Mouse (Mus musculus): Measurements from ENCODE around the gene Rnft1. TPM values are rescaled to one million over a fixed set of nuclear protein-coding genes. Genes with fewer than 3 reads are reported as not detected.
"Not testable (repeated sequence)": the region's sequence is repeated elsewhere in the genome, so short reads cannot be mapped to it uniquely, and the experiment has no call there.

The Rnft1 gene
- polyA plus RNA-seq, 1 experiment: 12.5 TPM

DNA sequence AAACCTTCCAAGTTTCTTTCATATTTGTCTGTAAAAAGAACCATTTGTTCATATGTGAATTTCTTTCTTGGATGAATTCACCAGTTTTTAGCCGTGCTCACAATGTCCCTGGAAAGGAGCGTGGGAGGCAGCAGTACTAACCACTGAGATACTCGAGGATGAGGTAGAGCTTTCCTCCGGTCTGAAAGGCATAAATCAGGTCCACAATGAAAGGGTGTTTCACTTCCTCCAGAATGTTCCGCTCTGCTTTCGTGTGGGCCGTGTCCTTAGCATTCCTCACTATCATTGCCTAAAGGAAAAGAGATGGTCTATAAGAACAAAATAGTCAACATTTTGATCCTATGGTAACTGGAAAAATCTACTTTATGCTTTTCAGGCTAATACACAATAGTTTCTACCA is 35.3 kb downstream of the Rnft1 start:
- H3K79me3 ChIP-seq (ENCODE audit: low read depth): no peaks in the 10 kb centered on the region
- no peaks in the 10 kb centered on the region for H3K79me2 ChIP-seq (ENCODE audit: control insufficient read depth, insufficient read depth)
- no peak overlapping the region for H3ac ChIP-seq (ENCODE audit: control insufficient read depth, insufficient read length, low read depth)
- TF ChIP-seq CTCF (IDR thresholded peaks at IDR 0.05; ENCODE audit: control insufficient read depth, insufficient read depth, insufficient read length) (no peak), CEBPB (IDR thresholded peaks at IDR 0.05; ENCODE audit: low read depth) (no peak), MYOG (IDR thresholded peaks at IDR 0.05; ENCODE audit: control insufficient read depth, extremely low read depth, insufficient read length) (no peak), USF1 (IDR thresholded peaks at IDR 0.05; ENCODE audit: low read depth) (no peak), FOSL1 (IDR thresholded peaks at IDR 0.05; ENCODE audit: insufficient read depth, low read length, poor library complexity, severe bottlenecking) (no peak), MYOD1 (IDR thresholded peaks at IDR 0.05; ENCODE audit: control insufficient read depth, insufficient read length, low read depth) (no peak), MAX (IDR thresholded peaks at IDR 0.05) (no peak)
- H3K27me3 ChIP-seq (ENCODE audit: control insufficient read depth, insufficient read depth, insufficient read length): no peaks in the 10 kb centered on the region
- peaks cover 94% of the 10 kb centered on the region for H3K36me3 ChIP-seq (ENCODE audit: control insufficient read depth, insufficient read depth)
- no peak overlapping the region for H3K4me3 ChIP-seq (ENCODE audit: insufficient read depth, poor library complexity, severe bottlenecking)

DNA sequence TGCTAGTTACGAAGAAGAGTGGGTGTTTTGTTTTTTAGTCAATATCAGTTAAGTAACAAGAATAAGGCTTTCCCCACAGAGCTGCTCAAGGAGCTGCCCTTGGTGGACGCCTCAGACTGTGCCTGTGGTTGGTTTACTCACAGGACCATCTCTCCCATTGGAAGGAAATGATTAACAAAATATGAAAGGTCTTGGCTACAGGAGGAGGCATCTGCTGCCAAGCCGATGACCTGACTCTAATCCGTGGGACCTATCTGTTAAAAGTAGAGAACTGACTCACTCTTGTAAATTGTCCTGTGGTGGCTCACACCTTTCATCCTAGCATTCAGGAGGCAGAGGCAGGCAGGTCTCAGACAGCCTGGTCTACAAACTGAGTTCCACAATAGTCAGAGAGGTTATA is 43.1 kb downstream of the Rnft1 start:
- no peak for TF ChIP-seq CTCF (IDR thresholded peaks at IDR 0.05; ENCODE audit: control insufficient read depth, insufficient read depth, insufficient read length)
- TF ChIP-seq MYOG (IDR thresholded peaks at IDR 0.05; ENCODE audit: control insufficient read depth, extremely low read depth, insufficient read length): no peak
- TF ChIP-seq FOSL1 (IDR thresholded peaks at IDR 0.05; ENCODE audit: insufficient read depth, low read length, poor library complexity, severe bottlenecking): no peak
- no peak for TF ChIP-seq CEBPB (IDR thresholded peaks at IDR 0.05; ENCODE audit: low read depth)
- no peak for TF ChIP-seq USF1 (IDR thresholded peaks at IDR 0.05; ENCODE audit: low read depth)
- no peak for TF ChIP-seq MAX (IDR thresholded peaks at IDR 0.05)
- TF ChIP-seq MYOD1 (IDR thresholded peaks at IDR 0.05; ENCODE audit: control insufficient read depth, insufficient read length, low read depth): no peak
- Histone ChIP-seq H3K4me3 (ENCODE audit: insufficient read depth, poor library complexity, severe bottlenecking) (no peak overlapping the region), H3K79me2 (ENCODE audit: control insufficient read depth, insufficient read depth) (peaks cover 44% of the 10 kb centered on the region), H3K79me3 (ENCODE audit: low read depth) (peaks cover 14% of the 10 kb centered on the region), H3K27me3 (ENCODE audit: control insufficient read depth, insufficient read depth, insufficient read length) (no peaks in the 10 kb centered on the region), H3ac (ENCODE audit: control insufficient read depth, insufficient read length, low read depth) (no peak overlapping the region), H3K36me3 (ENCODE audit: control insufficient read depth, insufficient read depth) (peaks cover 83% of the 10 kb centered on the region)

DNA sequence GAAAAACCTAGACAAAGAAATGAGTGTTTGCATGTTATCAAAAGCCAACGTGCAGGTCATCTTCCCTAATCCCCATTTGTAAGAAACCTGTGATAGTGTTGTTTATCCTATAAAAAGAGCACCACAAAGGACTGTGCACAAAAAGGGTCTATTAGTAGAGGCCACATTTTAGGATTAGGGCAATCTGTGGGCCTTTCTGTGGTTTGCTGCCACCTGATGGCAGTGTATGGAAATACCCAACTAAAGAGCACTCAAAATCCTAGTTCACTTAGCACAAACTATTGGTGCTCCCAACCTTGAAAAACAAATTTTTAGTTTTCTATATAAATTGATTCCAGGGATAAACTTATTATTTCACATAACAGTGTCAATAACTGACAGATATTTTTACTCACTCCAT is 48.4 kb downstream of the Rnft1 start:
- Histone ChIP-seq H3ac (ENCODE audit: control insufficient read depth, insufficient read length, low read depth) (no peak overlapping the region), H3K79me3 (ENCODE audit: low read depth) (peaks cover 48% of the 10 kb centered on the region), H3K79me2 (ENCODE audit: control insufficient read depth, insufficient read depth) (peaks cover 81% of the 10 kb centered on the region), H3K36me3 (ENCODE audit: control insufficient read depth, insufficient read depth) (peaks cover 71% of the 10 kb centered on the region), H3K4me3 (ENCODE audit: insufficient read depth, poor library complexity, severe bottlenecking) (no peak overlapping the region), H3K27me3 (ENCODE audit: control insufficient read depth, insufficient read depth, insufficient read length) (no peaks in the 10 kb centered on the region)
- no peak for TF ChIP-seq FOSL1 (IDR thresholded peaks at IDR 0.05; ENCODE audit: insufficient read depth, low read length, poor library complexity, severe bottlenecking)
- no peak for TF ChIP-seq MAX (IDR thresholded peaks at IDR 0.05)
- no peak for TF ChIP-seq USF1 (IDR thresholded peaks at IDR 0.05; ENCODE audit: low read depth)
- no peak for TF ChIP-seq MYOG (IDR thresholded peaks at IDR 0.05; ENCODE audit: control insufficient read depth, extremely low read depth, insufficient read length)
- TF ChIP-seq CTCF (IDR thresholded peaks at IDR 0.05; ENCODE audit: control insufficient read depth, insufficient read depth, insufficient read length): no peak
- no peak for TF ChIP-seq MYOD1 (IDR thresholded peaks at IDR 0.05; ENCODE audit: control insufficient read depth, insufficient read length, low read depth)
- no peak for TF ChIP-seq CEBPB (IDR thresholded peaks at IDR 0.05; ENCODE audit: low read depth)

DNA sequence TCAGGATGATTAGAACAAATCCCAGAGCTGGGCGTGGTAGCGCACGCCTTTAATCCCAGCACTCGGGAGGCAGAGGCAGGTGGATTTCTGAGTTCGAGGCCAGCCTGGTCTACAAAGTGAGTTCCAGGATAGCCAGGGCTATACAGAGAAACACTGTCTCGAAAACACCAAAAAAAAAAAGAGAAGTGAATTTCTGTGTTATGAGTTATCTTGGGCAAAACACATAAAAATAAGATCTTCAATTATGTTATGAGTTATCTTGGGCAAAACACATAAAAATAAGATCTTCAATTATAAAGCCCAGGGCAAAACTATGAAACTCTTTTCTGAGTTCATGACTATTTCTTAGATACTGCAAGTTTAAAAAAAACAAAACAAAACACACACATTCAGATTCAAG is 48.8 kb downstream of the Rnft1 start:
- peaks cover 69% of the 10 kb centered on the region for H3K36me3 ChIP-seq (ENCODE audit: control insufficient read depth, insufficient read depth)
- not testable (repeated sequence) for H3K27me3 ChIP-seq (ENCODE audit: control insufficient read depth, insufficient read depth, insufficient read length); H3ac ChIP-seq (ENCODE audit: control insufficient read depth, insufficient read length, low read depth); H3K4me3 ChIP-seq (ENCODE audit: insufficient read depth, poor library complexity, severe bottlenecking)
- peaks cover 52% of the 10 kb centered on the region for H3K79me3 ChIP-seq (ENCODE audit: low read depth)
- peaks cover 82% of the 10 kb centered on the region for H3K79me2 ChIP-seq (ENCODE audit: control insufficient read depth, insufficient read depth)

DNA sequence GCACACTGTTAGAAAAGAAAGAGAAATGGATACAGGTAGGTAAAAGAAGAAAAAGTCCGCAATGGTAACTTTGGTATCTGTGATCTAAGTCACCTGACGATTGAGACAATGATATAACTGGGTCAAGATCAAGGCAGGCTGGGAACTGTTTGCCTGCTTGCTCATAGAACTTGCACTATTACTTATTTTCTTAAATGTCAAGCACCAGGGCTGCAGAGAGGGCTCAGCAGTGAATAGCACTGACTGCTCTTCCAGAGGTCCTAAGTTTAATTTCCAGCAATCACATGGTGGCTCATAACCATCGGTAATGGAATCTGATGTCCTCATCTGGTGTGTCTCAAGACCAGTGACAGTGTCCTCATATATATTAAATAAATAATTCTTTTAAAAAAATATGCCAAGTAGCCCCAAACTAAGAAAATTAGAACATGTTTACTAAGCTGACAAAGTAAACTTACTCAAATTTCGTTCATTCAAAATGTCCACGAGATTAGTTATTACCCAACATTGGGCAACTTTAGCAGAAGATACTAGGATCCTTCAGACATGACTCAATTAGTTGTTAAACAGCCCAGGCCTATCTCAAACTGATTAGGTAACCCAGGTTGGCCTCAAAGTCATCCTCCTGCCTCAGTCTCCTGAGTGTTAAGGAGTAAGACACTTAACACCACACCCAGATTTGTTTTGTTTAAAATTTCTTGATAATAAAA is 49.9 kb downstream of the Rnft1 start:
- Histone ChIP-seq H3K79me3 (ENCODE audit: low read depth) (peaks cover 58% of the 10 kb centered on the region), H3ac (ENCODE audit: control insufficient read depth, insufficient read length, low read depth) (no peak overlapping the region), H3K79me2 (ENCODE audit: control insufficient read depth, insufficient read depth) (peaks cover 86% of the 10 kb centered on the region), H3K36me3 (ENCODE audit: control insufficient read depth, insufficient read depth) (peaks cover 62% of the 10 kb centered on the region), H3K27me3 (ENCODE audit: control insufficient read depth, insufficient read depth, insufficient read length) (no peaks in the 10 kb centered on the region), H3K4me3 (ENCODE audit: insufficient read depth, poor library complexity, severe bottlenecking) (no peak overlapping the region)
- no peak for TF ChIP-seq MAX (IDR thresholded peaks at IDR 0.05)
- no peak for TF ChIP-seq MYOD1 (IDR thresholded peaks at IDR 0.05; ENCODE audit: control insufficient read depth, insufficient read length, low read depth)
- TF ChIP-seq CTCF (IDR thresholded peaks at IDR 0.05; ENCODE audit: control insufficient read depth, insufficient read depth, insufficient read length): no peak
- no peak for TF ChIP-seq FOSL1 (IDR thresholded peaks at IDR 0.05; ENCODE audit: insufficient read depth, low read length, poor library complexity, severe bottlenecking)
- TF ChIP-seq CEBPB (IDR thresholded peaks at IDR 0.05; ENCODE audit: low read depth): no peak
- no peak for TF ChIP-seq USF1 (IDR thresholded peaks at IDR 0.05; ENCODE audit: low read depth)
- no peak for TF ChIP-seq MYOG (IDR thresholded peaks at IDR 0.05; ENCODE audit: control insufficient read depth, extremely low read depth, insufficient read length)

DNA sequence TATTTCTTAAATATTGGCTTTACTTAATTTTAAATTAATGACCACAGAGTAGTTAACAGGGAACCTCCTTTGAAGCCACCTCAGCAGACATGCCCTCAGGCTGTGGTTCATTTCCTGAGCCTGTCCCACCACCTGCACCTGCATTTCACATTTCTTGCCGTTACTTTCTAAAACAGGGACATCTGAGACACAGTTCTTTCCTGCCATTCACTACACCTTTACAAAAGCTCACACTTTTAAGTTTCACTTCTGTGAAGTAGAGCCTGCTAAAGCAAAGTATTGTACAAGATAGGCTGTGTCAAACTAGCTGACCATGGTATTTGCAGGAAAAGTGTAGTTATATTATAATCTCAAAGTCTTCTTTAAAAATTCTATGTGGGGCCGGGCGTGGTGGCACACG is 54.3 kb downstream of the Rnft1 start:
- peaks cover 100% of the 10 kb centered on the region for H3K79me2 ChIP-seq (ENCODE audit: control insufficient read depth, insufficient read depth)
- TF ChIP-seq USF1 (IDR thresholded peaks at IDR 0.05; ENCODE audit: low read depth): no peak
- no peak for TF ChIP-seq CEBPB (IDR thresholded peaks at IDR 0.05; ENCODE audit: low read depth)
- no peak for TF ChIP-seq CTCF (IDR thresholded peaks at IDR 0.05; ENCODE audit: control insufficient read depth, insufficient read depth, insufficient read length)
- TF ChIP-seq MYOD1 (IDR thresholded peaks at IDR 0.05; ENCODE audit: control insufficient read depth, insufficient read length, low read depth): no peak
- TF ChIP-seq MYOG (IDR thresholded peaks at IDR 0.05; ENCODE audit: control insufficient read depth, extremely low read depth, insufficient read length): no peak
- no peak for TF ChIP-seq MAX (IDR thresholded peaks at IDR 0.05)
- TF ChIP-seq FOSL1 (IDR thresholded peaks at IDR 0.05; ENCODE audit: insufficient read depth, low read length, poor library complexity, severe bottlenecking): no peak
- no peaks in the 10 kb centered on the region for H3K27me3 ChIP-seq (ENCODE audit: control insufficient read depth, insufficient read depth, insufficient read length)
- no peak overlapping the region for H3K4me3 ChIP-seq (ENCODE audit: insufficient read depth, poor library complexity, severe bottlenecking)
- H3ac ChIP-seq (ENCODE audit: control insufficient read depth, insufficient read length, low read depth): no peak overlapping the region
- H3K79me3 ChIP-seq (ENCODE audit: low read depth): peaks cover 90% of the 10 kb centered on the region
- H3K36me3 ChIP-seq (ENCODE audit: control insufficient read depth, insufficient read depth): peaks cover 39% of the 10 kb centered on the region

Measured in C2C12 (cell line).